Mouse (Mus musculus): Measurements from ENCODE around the gene Nrros.

GRCm38 (mm10) chr16:32163891-32164290 lies 1.5 kb downstream of the Nrros start:
- TF ChIP-seq CTCF (IDR thresholded peaks at IDR 0.05 in 2 of 3, conservative IDR thresholded peaks at IDR 0.05 in 1 of 3; ENCODE audit: control insufficient read depth in 1 of 3, insufficient read depth in 1 of 3, low read depth in 2 of 3, low read length in 3 of 3, poor library complexity in 1 of 3, severe bottlenecking in 1 of 3), result no peak
- TF ChIP-seq HCFC1 (IDR thresholded peaks at IDR 0.05; ENCODE audit: low read depth, low read length), result 0 out of 2 replicates have a peak, but pooled peaks have one; percentile 21
- no peak for TF ChIP-seq RAD21 (IDR thresholded peaks at IDR 0.05; ENCODE audit: low read depth, low read length)
- no peak for TF ChIP-seq ZMIZ1 (IDR thresholded peaks at IDR 0.05; ENCODE audit: low read depth, low read length)
- no peak for TF ChIP-seq KAT2A (conservative IDR thresholded peaks at IDR 0.05; ENCODE audit: low read depth, low read length)
- 0 out of 2 replicates have a peak, but pooled peaks have one; percentile 24 for TF ChIP-seq MAX (IDR thresholded peaks at IDR 0.05; ENCODE audit: low read length)
- TF ChIP-seq POLR2A (IDR thresholded peaks at IDR 0.05; ENCODE audit: control insufficient read depth in 1 of 2, insufficient read depth in 1 of 2, low read depth in 1 of 2, low read length in 2 of 2, poor library complexity in 1 of 2), result no peak
- no peak for TF ChIP-seq TCF12 (IDR thresholded peaks at IDR 0.05; ENCODE audit: low read depth, low read length)
